Mouse (Mus musculus) hindbrain, embryonic 15.5 days (tissue): ENCODE data around the gene Ccdc9b. TPM values are rescaled to one million over a fixed set of nuclear protein-coding genes. Genes with fewer than 3 reads are reported as not detected.

Source experiments
- ATAC-seq: fragments of 200-750 bp; cut with Nextera tagmentation; 2 replicates; pipeline ENCODE4 v1.8.0; 2017; ENCODE audit warnings: low read depth, moderate number of reproducible peaks, moderate TSS enrichment; ENCODE audit not compliant: low FRiP score
- H3K27ac ChIP-seq: fragments of 300-500 bp; sonication (generic); replicated peaks from 2 replicates; pipeline ENCODE4 v1.5.1; 2015; ENCODE audit warnings: mild to moderate bottlenecking, inconsistent platforms
- H3K27me3 ChIP-seq: fragments of 300-500 bp; sonication (generic); 2 replicates; pipeline ENCODE4 v1.6.1; 2015; ENCODE audit warnings: control low read depth, inconsistent platforms
- H3K36me3 ChIP-seq: fragments of 300-500 bp; sonication (generic); 2 replicates; pipeline ENCODE4 v1.6.1; 2015; ENCODE audit warnings: control low read depth, inconsistent platforms
- H3K4me1 ChIP-seq: fragments of 300-500 bp; sonication (generic); replicated peaks from 2 replicates; pipeline ENCODE4 v1.6.1; 2015; ENCODE audit warnings: control low read depth, inconsistent platforms
- H3K4me2 ChIP-seq: fragments of 300-500 bp; sonication (generic); 2 replicates; pipeline ENCODE4 v1.6.1; 2015; ENCODE audit warnings: moderate library complexity, mild to moderate bottlenecking, inconsistent platforms
- H3K4me3 ChIP-seq: fragments of 300-500 bp; sonication (generic); 2 replicates; pipeline ENCODE4 v1.5.1; 2015; ENCODE audit warnings: mild to moderate bottlenecking, inconsistent platforms
- H3K9ac ChIP-seq: fragments of 300-500 bp; sonication (generic); 2 replicates; pipeline ENCODE4 v1.6.1; 2015; ENCODE audit warnings: inconsistent platforms
- H3K9me3 ChIP-seq: fragments of 300-500 bp; sonication (generic); 2 replicates; pipeline ENCODE4 v1.6.1; 2016; ENCODE audit warnings: control low read depth, inconsistent platforms
- WGBS: fragments of 180-500 bp; shearing (Covaris S2); methylation state at CpG from one replicate; pipeline ENCODE4 v1.1.7; 2015; 5-methylcytosine and 5-hydroxymethylcytosine counted together
- polyA plus RNA-seq: library from polyadenylated mRNA; unstranded; fragments of >200 nt; fragmentation: Nextera tagmentation; extraction: Ambion mirVana; gene quantifications from 2 replicates; pipeline ENCODE4 v1.2.1, GENCODE M21; 2015

The Ccdc9b gene
- 1.0 and 1.5 TPM in 2 replicates for polyA plus RNA-seq

DNA sequence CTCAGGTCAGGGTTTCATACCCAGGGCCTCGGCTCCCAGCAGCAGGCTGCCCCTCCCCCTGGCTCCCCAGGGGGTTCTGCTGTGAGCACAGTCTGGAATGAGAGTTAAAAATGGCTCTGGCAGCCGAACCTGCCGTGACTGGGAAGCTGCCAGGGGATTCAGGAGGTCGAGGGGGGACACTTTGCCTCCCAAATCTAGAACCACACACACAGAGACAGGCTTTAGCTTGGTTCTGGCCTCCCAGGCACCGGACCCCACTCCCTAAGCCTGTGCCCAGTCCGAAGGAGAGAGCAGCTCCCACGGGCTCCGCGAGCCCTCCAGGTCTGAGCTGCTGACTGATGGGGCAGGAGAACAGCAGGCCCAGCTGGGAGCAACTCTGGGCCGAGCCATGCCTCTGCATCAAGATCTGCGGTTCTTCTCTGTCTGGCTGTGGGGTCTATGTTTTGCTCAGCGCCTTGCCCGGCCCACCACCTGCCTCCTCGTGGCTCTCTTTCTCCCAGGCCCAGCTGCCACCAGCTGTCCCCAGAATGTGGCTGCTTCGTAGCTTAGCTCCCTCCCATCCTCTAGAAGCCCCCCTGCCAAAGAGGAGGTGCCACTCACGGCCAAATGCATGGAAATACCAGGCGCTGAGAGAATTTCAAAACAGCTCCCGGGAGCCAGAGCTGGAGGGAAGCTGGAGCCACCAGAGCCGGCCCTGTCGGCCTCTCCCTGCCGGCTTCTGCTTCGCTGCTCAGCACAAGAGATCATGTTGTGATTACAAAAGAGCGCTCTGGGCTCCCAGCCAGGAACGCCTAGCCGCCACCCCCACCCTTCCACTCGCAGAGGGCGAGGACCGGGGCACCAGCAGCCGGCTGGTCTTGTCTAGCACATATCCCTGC, at the start of gene Ccdc9b:
Gene Ccdc9b (minus strand): TSS at position 756 of the 878 bp plus-strand sequence.
- Histone ChIP-seq H3K9ac (peak within 1 kb of the TSS; percentile 32; the same call in 1 of the 2 replicates), H3K9me3 (no peaks in the 10 kb centered on the region), H3K36me3 (no peaks in the 10 kb centered on the region), H3K27ac (peak within 1 kb of the TSS; percentile 85), H3K4me2 (peak within 1 kb of the TSS; percentile 44), H3K4me1 (peaks cover 35% of the 10 kb centered on the region), H3K27me3 (0 out of 2 replicates have a peak, but pooled peaks cover 4% of the 10 kb centered on the region), H3K4me3 (peak within 1 kb of the TSS; percentile 8)
- 5% methylated on average over 29 of the region's 29 CpGs for WGBS
- peak; percentile 70 for ATAC-seq

DNA sequence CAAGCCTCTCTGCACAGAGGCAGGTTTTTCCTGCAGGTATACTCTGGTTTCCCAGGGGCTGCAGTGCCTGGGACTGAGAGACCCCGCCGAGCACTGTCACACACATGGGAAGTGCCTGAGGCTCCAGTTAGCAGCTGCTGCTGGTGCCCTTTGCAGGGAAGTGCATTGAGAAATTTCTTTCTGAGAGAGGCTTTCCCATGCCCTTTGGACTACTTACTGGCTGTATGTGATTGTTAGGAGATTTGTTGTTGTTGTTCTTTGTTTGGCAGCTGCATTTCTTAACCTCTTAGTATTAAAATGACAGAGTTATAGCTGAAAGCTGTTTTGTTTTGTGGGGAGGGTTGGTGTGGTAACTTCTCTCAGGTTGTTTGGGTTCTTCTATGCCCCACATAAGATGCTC, 48.4 kb upstream of the Ccdc9b start:
- WGBS, result 32% methylated on average over 2 of the region's 2 CpGs
- Histone ChIP-seq H3K4me1 (peaks cover 10% of the 10 kb centered on the region), H3K27ac (no peak overlapping the region), H3K9ac (no peak overlapping the region), H3K9me3 (no peaks in the 10 kb centered on the region), H3K27me3 (no peaks in the 10 kb centered on the region), H3K4me3 (no peak overlapping the region), H3K4me2 (no peak overlapping the region), H3K36me3 (no peaks in the 10 kb centered on the region)
- no peak for ATAC-seq

DNA sequence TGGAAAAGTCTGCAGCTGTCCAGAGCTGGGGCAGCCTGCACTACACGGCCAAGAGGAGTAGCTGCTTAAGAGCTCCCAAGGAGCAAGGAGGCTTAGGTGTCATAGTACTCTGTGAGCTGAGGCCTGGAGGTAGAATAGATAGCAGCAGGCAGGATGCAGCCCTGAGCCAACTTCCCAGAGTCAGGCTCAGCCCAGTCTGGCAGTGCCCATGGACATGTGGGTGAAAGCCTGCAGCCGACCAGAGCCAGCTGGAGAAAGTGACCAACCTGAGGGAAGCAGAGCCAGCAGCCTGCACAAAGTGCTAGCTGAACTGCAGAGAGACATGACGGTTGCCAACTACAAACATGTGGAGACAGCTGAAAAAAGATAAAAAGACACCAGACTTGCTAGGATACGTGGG, 44.4 kb upstream of the Ccdc9b start:
- H3K36me3 ChIP-seq, result no peaks in the 10 kb centered on the region
- no peak overlapping the region for H3K4me3 ChIP-seq

DNA sequence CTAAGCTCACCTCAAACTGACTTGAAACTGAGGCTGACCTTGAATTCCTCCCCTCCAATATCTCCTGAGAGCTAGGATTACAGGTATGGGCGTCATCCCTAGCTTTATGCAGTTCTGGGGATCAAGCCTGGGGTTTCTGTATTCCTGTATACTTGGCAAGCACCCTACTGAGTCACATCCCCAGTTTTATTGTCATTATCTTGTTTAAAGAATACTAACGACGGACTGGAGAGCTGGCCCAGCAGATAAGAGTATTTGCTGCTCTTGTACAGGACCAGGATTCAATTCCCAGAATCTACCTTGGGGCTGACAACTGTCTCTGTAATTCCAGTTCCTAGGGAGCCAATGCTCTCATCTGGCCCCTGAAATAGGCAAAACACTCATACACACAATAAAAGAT, 43.3 kb upstream of the Ccdc9b start:
- H3K36me3 ChIP-seq, result no peaks in the 10 kb centered on the region
- no peaks in the 10 kb centered on the region for H3K4me1 ChIP-seq
- no peak overlapping the region for H3K4me2 ChIP-seq
- H3K27ac ChIP-seq, result no peak overlapping the region
- H3K27me3 ChIP-seq, result no peaks in the 10 kb centered on the region
- H3K9ac ChIP-seq, result no peak overlapping the region
- WGBS, result 43% methylated on average over 3 of the region's 3 CpGs
- no peaks in the 10 kb centered on the region for H3K9me3 ChIP-seq
- H3K4me3 ChIP-seq, result no peak overlapping the region
- ATAC-seq, result no peak

More for the DNA sequence above, 44.4 kb upstream of the Ccdc9b start:
- Histone ChIP-seq H3K9ac (no peak overlapping the region), H3K27me3 (no peaks in the 10 kb centered on the region), H3K4me2 (no peak overlapping the region), H3K4me1 (no peaks in the 10 kb centered on the region), H3K27ac (no peak overlapping the region), H3K9me3 (no peaks in the 10 kb centered on the region)
- 73% methylated on average over 4 of the region's 4 CpGs for WGBS
- no peak for ATAC-seq

DNA sequence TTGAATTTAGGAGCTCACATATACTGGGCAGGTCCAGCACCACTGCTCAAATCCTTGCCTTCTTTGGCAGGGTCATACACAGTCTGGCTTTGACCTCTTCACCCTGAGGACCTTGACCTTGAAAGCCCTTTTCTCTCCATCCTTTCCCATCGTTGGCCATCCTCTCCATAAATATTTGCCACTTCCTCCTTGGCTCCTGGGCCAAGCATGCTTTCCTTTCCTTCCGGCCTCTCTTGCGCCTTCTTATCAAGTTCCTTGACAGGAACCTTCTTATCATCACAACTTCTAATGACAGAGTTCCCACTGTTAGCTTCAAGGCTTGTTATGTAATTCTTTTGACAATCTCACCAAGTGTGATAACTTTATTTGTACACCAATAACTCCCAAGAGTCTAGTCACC, 42.7 kb upstream of the Ccdc9b start:
- Histone ChIP-seq H3K27me3 (no peaks in the 10 kb centered on the region), H3K4me3 (no peak overlapping the region), H3K4me2 (no peak overlapping the region), H3K4me1 (no peaks in the 10 kb centered on the region), H3K36me3 (no peaks in the 10 kb centered on the region), H3K9ac (no peak overlapping the region), H3K9me3 (no peaks in the 10 kb centered on the region), H3K27ac (no peak overlapping the region)
- WGBS, result 85% methylated on average over 3 of the region's 3 CpGs
- no peak for ATAC-seq

DNA sequence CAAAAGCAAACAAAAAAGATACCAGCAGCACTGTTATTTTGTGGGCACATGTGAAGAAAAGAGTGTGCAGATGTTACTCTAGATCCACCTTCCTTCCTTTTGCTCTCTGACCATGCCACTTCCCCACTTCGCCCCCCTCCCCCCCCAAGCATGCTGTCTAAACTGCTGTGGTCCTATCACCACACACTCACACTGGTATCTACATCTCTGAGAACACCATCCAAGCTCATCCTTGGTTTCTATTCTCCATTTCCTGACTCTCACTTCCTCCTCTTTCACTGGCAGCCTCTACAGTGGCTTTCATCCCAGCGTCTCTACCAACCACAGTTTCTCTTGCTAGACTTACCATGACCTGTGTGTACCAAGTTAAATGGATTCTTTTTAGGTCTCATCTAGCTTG, 42.0 kb upstream of the Ccdc9b start:
- Histone ChIP-seq H3K36me3 (no peaks in the 10 kb centered on the region), H3K9me3 (no peaks in the 10 kb centered on the region), H3K9ac (no peak overlapping the region), H3K4me1 (no peaks in the 10 kb centered on the region), H3K4me3 (no peak overlapping the region), H3K27me3 (no peaks in the 10 kb centered on the region), H3K27ac (no peak overlapping the region), H3K4me2 (no peak overlapping the region)
- 79% methylated on average over 2 of the region's 2 CpGs for WGBS
- ATAC-seq, result no peak

DNA sequence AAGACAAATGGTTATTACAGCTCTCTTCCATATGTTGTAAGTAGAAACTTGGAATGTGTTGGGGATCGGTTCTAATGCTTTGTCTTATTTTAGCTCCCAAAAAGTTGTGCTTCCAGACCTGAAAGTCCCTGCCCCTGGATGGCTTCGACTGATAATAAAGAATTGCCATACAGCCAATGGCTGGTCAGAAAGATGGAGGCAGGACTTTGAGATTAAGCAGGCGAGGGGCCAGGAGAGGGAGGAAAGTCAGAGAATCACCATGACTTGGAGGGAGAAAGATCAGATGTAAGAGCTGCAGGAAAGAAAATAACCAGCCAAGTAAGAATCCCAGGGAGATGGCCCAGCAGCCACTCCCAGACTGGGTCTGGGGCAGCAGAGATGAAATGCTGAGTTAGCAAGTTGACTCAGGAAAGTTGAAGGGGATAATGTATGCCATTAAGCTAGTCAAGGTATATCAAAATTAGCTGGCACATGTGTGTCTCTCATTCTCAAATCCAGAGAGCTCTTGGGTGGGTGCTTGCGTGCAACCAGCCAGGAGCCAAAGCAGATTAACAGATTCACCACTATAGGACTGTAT, 40.2 kb upstream of the Ccdc9b start:
- Histone ChIP-seq H3K27ac (no peak overlapping the region), H3K9me3 (no peaks in the 10 kb centered on the region), H3K27me3 (no peaks in the 10 kb centered on the region), H3K4me1 (no peaks in the 10 kb centered on the region), H3K9ac (no peak overlapping the region), H3K4me3 (no peak overlapping the region), H3K36me3 (no peaks in the 10 kb centered on the region), H3K4me2 (no peak overlapping the region)
- WGBS, result 75% methylated on average over 4 of the region's 4 CpGs
- ATAC-seq, result no peak

DNA sequence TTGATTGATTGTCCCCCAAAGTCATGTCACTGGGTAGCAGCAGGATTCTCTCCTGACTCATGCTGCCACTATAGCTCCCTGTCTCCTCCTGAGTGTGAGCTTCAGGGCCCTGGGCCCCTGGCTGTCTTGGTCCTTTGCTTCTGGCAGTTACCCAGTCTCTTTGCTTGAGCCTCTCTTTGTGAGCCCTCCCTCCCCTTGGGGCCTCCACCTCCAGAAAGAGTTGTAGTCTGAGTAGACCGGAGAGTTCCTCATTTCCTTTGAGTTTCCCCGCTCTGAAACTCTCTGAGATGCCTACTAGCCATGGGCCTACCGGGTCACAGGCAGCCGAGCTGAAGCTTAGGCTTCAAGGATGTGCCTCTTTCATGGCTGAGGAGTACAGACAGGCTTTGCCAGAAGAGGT, 31.2 kb upstream of the Ccdc9b start:
- H3K9me3 ChIP-seq, result no peaks in the 10 kb centered on the region
- no peak overlapping the region for H3K4me2 ChIP-seq
- no peak for ATAC-seq
- 81% methylated on average over 4 of the region's 4 CpGs for WGBS
- H3K27ac ChIP-seq, result no peak overlapping the region
- peaks cover 15% of the 10 kb centered on the region for H3K4me1 ChIP-seq
- no peak overlapping the region for H3K9ac ChIP-seq
- H3K36me3 ChIP-seq, result peaks cover 38% of the 10 kb centered on the region
- H3K27me3 ChIP-seq, result no peaks in the 10 kb centered on the region
- H3K4me3 ChIP-seq, result no peak overlapping the region

DNA sequence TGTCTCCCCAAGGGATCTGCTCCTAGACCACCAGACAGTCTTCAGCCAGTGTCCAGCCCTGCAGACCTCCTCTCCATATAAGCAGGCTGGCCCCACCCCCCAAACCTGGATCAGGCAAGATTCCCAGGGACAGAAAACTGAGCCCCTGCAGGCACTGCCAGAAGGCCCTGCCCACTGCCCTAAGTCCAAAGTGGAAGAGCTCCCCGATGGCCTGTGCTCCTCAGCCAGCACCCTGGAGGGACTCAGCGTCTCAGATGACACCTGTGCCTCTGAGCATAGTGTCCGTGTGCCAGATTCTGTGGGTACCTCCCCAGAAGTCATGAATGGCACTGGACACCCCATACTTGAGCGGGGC, 29.8 kb upstream of the Ccdc9b start:
- peaks cover 46% of the 10 kb centered on the region for H3K36me3 ChIP-seq
- 90% methylated on average over 4 of the region's 4 CpGs for WGBS
- no peak overlapping the region for H3K4me2 ChIP-seq
- no peaks in the 10 kb centered on the region for H3K9me3 ChIP-seq
- ATAC-seq, result no peak
- H3K4me1 ChIP-seq, result peaks cover 15% of the 10 kb centered on the region
- H3K27ac ChIP-seq, result no peak overlapping the region
- H3K27me3 ChIP-seq, result no peaks in the 10 kb centered on the region
- H3K4me3 ChIP-seq, result no peak overlapping the region
- H3K9ac ChIP-seq, result no peak overlapping the region

DNA sequence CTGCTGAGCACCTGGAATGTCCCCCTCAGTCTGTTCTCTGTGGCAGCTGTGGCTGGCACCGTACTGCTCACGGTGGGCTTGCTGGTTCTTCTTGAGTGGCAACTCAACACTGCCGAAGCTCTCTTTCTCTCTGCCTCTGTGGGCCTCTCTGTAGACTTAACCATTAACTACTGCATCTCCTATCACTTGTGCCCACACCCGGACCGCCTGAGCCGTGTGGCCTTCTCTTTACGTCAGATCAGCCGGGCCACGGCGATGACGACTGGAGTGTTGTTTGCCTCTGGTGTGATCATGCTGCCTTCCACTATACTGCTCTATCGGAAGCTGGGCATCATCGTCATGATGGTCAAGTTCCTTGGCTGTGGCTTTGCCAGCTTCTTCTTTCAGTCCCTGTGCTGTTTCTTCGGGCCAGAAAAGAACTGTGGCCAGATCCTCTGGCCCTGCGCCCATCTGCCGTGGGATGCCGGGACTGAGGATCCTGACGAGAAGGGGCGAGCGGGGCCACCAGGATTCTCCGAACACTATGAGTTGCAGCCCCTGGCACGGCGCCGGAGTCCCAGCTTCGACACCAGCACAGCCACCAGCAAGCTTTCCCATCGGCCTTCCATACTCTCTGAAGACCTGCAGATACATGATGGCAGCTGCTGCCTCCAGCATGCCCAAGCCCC, 29.3 kb upstream of the Ccdc9b start:
- no peak for ATAC-seq
- Histone ChIP-seq H3K36me3 (peaks cover 51% of the 10 kb centered on the region), H3K4me1 (peaks cover 15% of the 10 kb centered on the region), H3K27me3 (no peaks in the 10 kb centered on the region), H3K9me3 (no peaks in the 10 kb centered on the region), H3K9ac (no peak overlapping the region), H3K4me3 (no peak overlapping the region), H3K4me2 (no peak overlapping the region), H3K27ac (no peak overlapping the region)
- WGBS, result 93% methylated on average over 26 of the region's 26 CpGs

DNA sequence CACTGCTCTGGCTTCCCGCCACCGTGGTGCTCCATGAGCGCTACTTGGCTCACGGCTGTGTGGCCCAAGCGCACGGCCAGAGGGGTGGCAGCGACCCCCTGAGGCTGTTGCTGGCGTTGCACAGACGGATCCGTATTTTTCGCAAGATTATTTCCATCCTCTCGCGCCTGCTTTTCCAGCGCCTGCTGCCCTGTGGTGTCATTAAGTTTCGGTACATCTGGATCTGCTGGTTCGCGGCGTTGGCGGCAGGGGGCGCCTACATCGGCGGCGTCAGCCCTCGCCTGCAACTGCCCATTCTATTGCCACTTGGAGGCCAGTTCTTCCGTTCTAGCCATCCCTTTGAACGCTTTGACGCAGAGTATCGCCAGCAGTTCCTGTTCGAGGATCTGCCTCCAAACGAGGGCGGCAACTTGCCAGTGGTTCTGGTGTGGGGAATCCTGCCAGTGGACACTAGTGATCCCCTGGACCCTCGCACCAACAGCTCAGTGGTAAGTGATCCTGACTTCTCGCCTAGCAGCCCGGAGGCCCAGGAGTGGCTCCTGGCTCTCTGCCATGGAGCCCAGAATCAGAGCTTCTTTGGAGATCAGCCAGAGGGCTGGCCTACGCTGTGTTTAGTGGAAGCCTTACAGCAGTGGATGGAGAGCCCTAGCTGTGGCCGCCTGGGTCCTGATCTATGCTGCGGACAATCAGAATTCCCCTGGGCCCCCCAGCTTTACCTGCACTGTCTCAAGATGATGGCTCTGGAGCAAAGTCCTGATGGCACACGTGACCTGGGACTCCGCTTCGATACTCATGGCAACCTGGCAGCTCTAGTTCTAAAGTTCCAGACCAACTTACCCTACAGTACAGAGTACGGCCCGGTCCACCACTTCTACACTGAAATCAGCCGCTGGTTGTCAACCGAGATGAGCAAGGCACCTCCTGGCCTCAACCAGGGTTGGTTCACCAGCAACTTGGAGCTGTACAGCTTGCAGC, 28.4 kb upstream of the Ccdc9b start:
- Histone ChIP-seq H3K4me2 (peak overlapping the region; percentile 43), H3K36me3 (peaks cover 58% of the 10 kb centered on the region), H3K9ac (no peak overlapping the region), H3K27me3 (no peaks in the 10 kb centered on the region), H3K4me1 (peaks cover 15% of the 10 kb centered on the region), H3K9me3 (no peaks in the 10 kb centered on the region), H3K27ac (no peak overlapping the region), H3K4me3 (no peak overlapping the region)
- ATAC-seq, result peak; percentile 49; the same call in 1 of the 2 replicates
- WGBS, result 26% methylated on average over 44 of the region's 44 CpGs
